Mouse (Mus musculus) heart, embryonic 15.5 days (tissue): ENCODE measurements around the gene Tmem199. TPM values are rescaled to one million over a fixed set of nuclear protein-coding genes. Genes with fewer than 3 reads are reported as not detected.

Source experiments
- ATAC-seq: fragments of 200-750 bp; cut with Nextera tagmentation; replicated peaks from 2 replicates; pipeline ENCODE4 v1.8.0; 2017; ENCODE audit warnings: low read depth, moderate TSS enrichment; ENCODE audit not compliant: insufficient number of reproducible peaks, insufficient read depth, low FRiP score
- H3K27ac ChIP-seq: fragments of 300-500 bp; sonication (generic); 2 replicates; pipeline ENCODE4 v1.5.1; 2015; ENCODE audit warnings: mild to moderate bottlenecking, inconsistent platforms
- H3K27me3 ChIP-seq: fragments of 300-500 bp; sonication (generic); 2 replicates; pipeline ENCODE4 v1.6.1; 2015; ENCODE audit warnings: inconsistent platforms
- H3K36me3 ChIP-seq: fragments of 300-500 bp; sonication (generic); 2 replicates; pipeline ENCODE4 v1.6.1; 2015; ENCODE audit warnings: mild to moderate bottlenecking, inconsistent platforms
- H3K4me1 ChIP-seq: fragments of 300-500 bp; sonication (generic); replicated peaks from 2 replicates; pipeline ENCODE4 v1.6.1; 2015; ENCODE audit warnings: inconsistent platforms
- H3K4me2 ChIP-seq: fragments of 300-500 bp; sonication (generic); 2 replicates; pipeline ENCODE4 v1.6.1; 2015; ENCODE audit warnings: inconsistent platforms, mild to moderate bottlenecking, moderate library complexity
- H3K4me3 ChIP-seq: fragments of 300-500 bp; sonication (generic); 2 replicates; pipeline ENCODE4 v1.5.1; 2015; ENCODE audit warnings: mild to moderate bottlenecking, inconsistent platforms
- H3K9ac ChIP-seq: fragments of 300-500 bp; sonication (generic); 2 replicates; pipeline ENCODE4 v1.6.1; 2015; ENCODE audit warnings: mild to moderate bottlenecking, inconsistent platforms
- H3K9me3 ChIP-seq: fragments of 300-500 bp; sonication (generic); replicated peaks from 2 replicates; pipeline ENCODE4 v1.6.1; 2016; ENCODE audit warnings: inconsistent platforms
- WGBS: fragments of 180-500 bp; shearing (Covaris S2); methylation state at CpG from one replicate; pipeline ENCODE4 v1.1.7; 2015; ENCODE audit warnings: mixed read lengths; 5-methylcytosine and 5-hydroxymethylcytosine counted together
- polyA plus RNA-seq: library from polyadenylated mRNA; unstranded; fragments of >200 nt; fragmentation: Nextera tagmentation; extraction: Ambion mirVana; gene quantifications from 2 replicates; pipeline ENCODE4 v1.2.1, GENCODE M21; 2015

Tmem199 gene
- polyA plus RNA-seq, 1 experiment from 2014 or later: 36.3 TPM

GRCm38 (mm10) chr11:78471326-78472103, 40.5 kb downstream of the Tmem199 start:
- Histone ChIP-seq H3K4me2 (no peak overlapping the region), H3K27me3 (no peaks in the 10 kb centered on the region), H3K4me1 (peaks cover 4% of the 10 kb centered on the region), H3K9ac (no peak overlapping the region), H3K9me3 (no peaks in the 10 kb centered on the region), H3K27ac (no peak overlapping the region), H3K36me3 (no peaks in the 10 kb centered on the region), H3K4me3 (no peak overlapping the region)
- 78% methylated on average over 10 of the region's 10 CpGs for WGBS
- ATAC-seq: no peak

DNA sequence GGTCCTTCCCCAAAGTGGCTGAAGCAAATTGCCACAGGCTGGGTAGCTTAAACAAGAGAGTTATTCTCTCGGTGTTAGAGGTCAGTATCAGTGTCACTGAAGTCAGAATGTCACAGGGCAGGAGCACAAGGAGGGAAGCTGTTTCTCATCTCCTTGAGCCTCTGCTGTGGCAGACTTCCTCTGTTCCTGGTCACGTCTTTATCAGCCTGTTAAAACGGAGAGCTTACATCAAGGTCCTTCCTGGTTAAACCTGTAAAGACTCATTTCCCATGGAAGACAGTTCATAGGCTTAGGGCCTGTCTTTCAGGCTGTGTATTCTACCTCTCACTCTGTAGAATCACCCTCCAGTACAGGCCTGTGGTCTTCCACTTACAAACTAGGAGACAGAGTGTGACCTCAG, 44.0 kb downstream of the Tmem199 start:
- Histone ChIP-seq H3K9ac (no peak overlapping the region), H3K9me3 (no peaks in the 10 kb centered on the region), H3K4me2 (no peak overlapping the region), H3K4me1 (peaks cover 14% of the 10 kb centered on the region), H3K36me3 (no peaks in the 10 kb centered on the region), H3K27me3 (no peaks in the 10 kb centered on the region), H3K4me3 (no peak overlapping the region), H3K27ac (no peak overlapping the region)
- ATAC-seq: no peak
- WGBS: 35% methylated on average over 3 of the region's 3 CpGs

DNA sequence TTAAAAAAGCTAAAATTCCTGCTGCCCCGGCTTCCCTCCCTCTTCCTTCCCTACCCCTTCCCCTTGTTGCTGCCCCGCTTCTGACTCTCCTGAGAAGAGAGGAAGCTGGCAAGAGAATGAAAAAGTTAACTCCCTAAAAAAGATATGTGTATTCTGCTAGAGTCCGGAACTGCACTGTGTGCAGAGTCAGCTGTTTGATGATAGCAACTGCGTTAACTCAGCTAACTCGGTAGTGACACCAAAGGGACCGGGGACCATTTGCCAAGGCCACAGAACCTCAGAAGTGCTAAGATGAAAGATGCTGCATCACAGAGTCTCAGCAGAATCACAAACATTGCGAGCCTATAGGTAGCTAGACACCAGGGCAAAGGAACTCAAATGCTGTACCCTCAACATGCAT, 44.5 kb downstream of the Tmem199 start:
- no peaks in the 10 kb centered on the region for H3K36me3 ChIP-seq
- no peak overlapping the region for H3K4me3 ChIP-seq
- ATAC-seq: no peak
- WGBS: 58% methylated on average over 7 of the region's 7 CpGs
- no peak overlapping the region for H3K4me2 ChIP-seq
- no peaks in the 10 kb centered on the region for H3K27me3 ChIP-seq
- H3K27ac ChIP-seq: no peak overlapping the region
- H3K4me1 ChIP-seq: peaks cover 14% of the 10 kb centered on the region
- no peaks in the 10 kb centered on the region for H3K9me3 ChIP-seq
- no peak overlapping the region for H3K9ac ChIP-seq

GRCm38 (mm10) chr11:78466242-78466912, 45.6 kb downstream of the Tmem199 start:
- Histone ChIP-seq H3K27me3 (no peaks in the 10 kb centered on the region), H3K9me3 (no peaks in the 10 kb centered on the region), H3K27ac (peak overlapping the region; percentile 88), H3K4me3 (peak overlapping the region; percentile 67), H3K36me3 (no peaks in the 10 kb centered on the region), H3K4me1 (peaks cover 14% of the 10 kb centered on the region), H3K4me2 (peak overlapping the region; percentile 89), H3K9ac (peak overlapping the region; percentile 70)
- WGBS: 70% methylated on average over 23 of the region's 23 CpGs
- ATAC-seq: 0 out of 2 replicates have a peak, but pooled peaks have one; percentile 11

- no peaks in the 10 kb centered on the region for H3K36me3 ChIP-seq
- peaks cover 14% of the 10 kb centered on the region for H3K4me1 ChIP-seq
- peak within 1 kb of the TSS; percentile 88 for H3K27ac ChIP-seq
- under 1% methylated on average over 41 of the region's 41 CpGs for WGBS
- no peaks in the 10 kb centered on the region for H3K9me3 ChIP-seq
- peak within 1 kb of the TSS; percentile 89 for H3K4me2 ChIP-seq
- ATAC-seq: peak; percentile 93
- H3K4me3 ChIP-seq: peak within 1 kb of the TSS; percentile 67
- no peaks in the 10 kb centered on the region for H3K27me3 ChIP-seq
- H3K9ac ChIP-seq: peak within 1 kb of the TSS; percentile 70
These were observed 46.3 kb downstream of the Tmem199 start, which contains the start of gene Slc46a1 for GRCm38 (mm10) chr11:78465568-78466180. Gene Slc46a1, plus strand, starts transcription at chr11:78465697.

- Histone ChIP-seq H3K27me3 (no peaks in the 10 kb centered on the region), H3K36me3 (no peaks in the 10 kb centered on the region), H3K27ac (no peak overlapping the region; the same call in 1 of the 2 replicates), H3K4me3 (peak overlapping the region; percentile 67), H3K4me1 (peaks cover 14% of the 10 kb centered on the region), H3K9ac (peak overlapping the region; percentile 70), H3K4me2 (peak overlapping the region; percentile 89), H3K9me3 (no peaks in the 10 kb centered on the region)
- no peak for ATAC-seq
- 46% methylated on average over 9 of the region's 9 CpGs for WGBS
These were observed 46.9 kb downstream of the Tmem199 start for GRCm38 (mm10) chr11:78465116-78465515.

- Histone ChIP-seq H3K36me3 (no peaks in the 10 kb centered on the region), H3K27ac (no peak overlapping the region), H3K4me1 (peaks cover 14% of the 10 kb centered on the region), H3K4me3 (no peak overlapping the region), H3K9me3 (no peaks in the 10 kb centered on the region), H3K4me2 (no peak overlapping the region), H3K9ac (no peak overlapping the region), H3K27me3 (no peaks in the 10 kb centered on the region)
- 40% methylated on average over 13 of the region's 13 CpGs for WGBS
- ATAC-seq: no peak
These were observed 48.5 kb downstream of the Tmem199 start for GRCm38 (mm10) chr11:78463286-78464036.

- Histone ChIP-seq H3K9ac (no peak overlapping the region), H3K27ac (no peak overlapping the region), H3K27me3 (no peaks in the 10 kb centered on the region; the same call in 1 of the 2 replicates), H3K4me3 (no peak overlapping the region), H3K36me3 (no peaks in the 10 kb centered on the region), H3K4me1 (peaks cover 14% of the 10 kb centered on the region), H3K4me2 (no peak overlapping the region), H3K9me3 (no peaks in the 10 kb centered on the region)
- WGBS: 74% methylated on average over 5 of the region's 5 CpGs
- ATAC-seq: no peak
These were observed 49.3 kb downstream of the Tmem199 start for GRCm38 (mm10) chr11:78462669-78463068.

DNA sequence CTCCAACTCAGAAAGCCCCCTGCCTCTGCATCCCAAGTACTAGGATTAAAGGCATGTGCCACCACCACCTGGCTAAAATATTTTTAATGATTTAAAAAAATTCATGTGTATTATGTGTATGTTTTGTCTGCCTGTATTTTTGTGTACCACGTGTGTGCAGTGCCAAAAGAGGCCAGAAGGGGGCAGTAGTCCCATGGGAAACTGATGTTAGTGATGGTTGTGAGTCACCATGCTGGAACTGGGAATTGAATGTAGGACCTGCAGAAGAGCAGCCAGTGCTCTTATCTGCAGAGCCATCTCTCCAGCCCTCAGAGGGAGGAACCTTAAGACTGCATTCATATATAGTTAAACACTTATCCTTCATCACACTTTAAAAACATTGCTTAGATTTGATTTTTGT, 50.1 kb downstream of the Tmem199 start:
- H3K4me2 ChIP-seq: no peak overlapping the region
- WGBS: 61% methylated on average over 1 of the region's 1 CpGs

DNA sequence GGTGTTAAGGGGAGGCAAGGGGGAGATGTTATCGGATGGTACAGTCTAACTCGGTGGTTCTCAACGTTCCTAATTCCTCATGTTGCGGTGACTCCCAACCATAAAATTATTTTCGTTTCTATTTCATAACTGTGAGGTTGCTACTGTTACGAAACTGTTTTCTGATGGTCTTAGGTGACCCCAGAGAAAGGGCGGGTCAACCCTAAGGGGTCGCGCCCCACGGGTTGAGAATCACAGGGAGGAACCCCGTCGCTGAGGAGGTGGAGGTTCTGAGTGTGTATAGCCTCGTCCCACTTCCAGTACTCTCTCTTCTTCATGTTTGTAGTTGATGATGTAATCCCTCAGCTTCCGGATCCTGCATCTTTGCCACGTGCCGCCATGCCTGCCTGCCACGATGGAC, 53.2 kb downstream of the Tmem199 start:
- no peak overlapping the region for H3K4me3 ChIP-seq

More for the DNA sequence above, 50.1 kb downstream of the Tmem199 start:
- H3K36me3 ChIP-seq: no peaks in the 10 kb centered on the region
- H3K9me3 ChIP-seq: no peaks in the 10 kb centered on the region
- no peak overlapping the region for H3K27ac ChIP-seq
- no peak overlapping the region for H3K9ac ChIP-seq
- no peak for ATAC-seq
- H3K4me1 ChIP-seq: peaks cover 14% of the 10 kb centered on the region
- H3K27me3 ChIP-seq: no peaks in the 10 kb centered on the region; the same call in 1 of the 2 replicates
- H3K4me3 ChIP-seq: no peak overlapping the region

More for the DNA sequence above, 53.2 kb downstream of the Tmem199 start:
- no peaks in the 10 kb centered on the region for H3K36me3 ChIP-seq
- ATAC-seq: no peak
- 0 out of 2 replicates have a peak, but pooled peaks cover 4% of the 10 kb centered on the region for H3K4me1 ChIP-seq
- no peak overlapping the region for H3K9ac ChIP-seq
- no peak overlapping the region for H3K27ac ChIP-seq
- no peaks in the 10 kb centered on the region; the same call in 1 of the 2 replicates for H3K27me3 ChIP-seq
- H3K9me3 ChIP-seq: no peaks in the 10 kb centered on the region
- no peak overlapping the region for H3K4me2 ChIP-seq
- WGBS: 80% methylated on average over 17 of the region's 17 CpGs
